Mouse (Mus musculus): ENCODE results near the gene Ccng2. TPM values are rescaled to one million over a fixed set of nuclear protein-coding genes. Genes with fewer than 3 reads are reported as not detected.

Gene Ccng2
- polyA plus RNA-seq, 1 experiment from 2014 or later: 49.1 TPM

GRCm38 (mm10) chr5:93288553-93288952 is 21.5 kb downstream of the Ccng2 start:
- Histone ChIP-seq H3K36me3 (ENCODE audit: insufficient read depth, low read length) (no peaks in the 10 kb centered on the region), H3K4me3 (replicated peaks; ENCODE audit: low read depth, low read length) (no peak overlapping the region), H3K4me1 (replicated peaks; ENCODE audit: insufficient read depth, low read length) (no peaks in the 10 kb centered on the region), H3K27me3 (ENCODE audit: insufficient read depth, low read length) (no peaks in the 10 kb centered on the region), H3K9me3 (replicated peaks; ENCODE audit: low read length) (no peaks in the 10 kb centered on the region), H3K4me2 (ENCODE audit: low read length) (no peak overlapping the region), H3K27ac (no peak overlapping the region), H3K9ac (ENCODE audit: low read depth, low read length) (no peak overlapping the region)
- DNase-seq (ENCODE audit: low spot score): no peak
- TF ChIP-seq CTCF (IDR thresholded peaks at IDR 0.05; ENCODE audit: low read depth): no peak
- ATAC-seq (replicated peaks; ENCODE audit: low FRiP score, low read depth): no peak

- no peak overlapping the region for H3K27ac ChIP-seq
- no peaks in the 10 kb centered on the region for H3K9me3 ChIP-seq (replicated peaks; ENCODE audit: low read length)
- 37% methylated on average over 2 of the region's 2 CpGs for WGBS
- no peaks in the 10 kb centered on the region for H3K4me1 ChIP-seq (replicated peaks; ENCODE audit: insufficient read depth, low read length)
- ATAC-seq (replicated peaks; ENCODE audit: low FRiP score, low read depth) (no peak), DNase-seq (ENCODE audit: low spot score) (no peak)
- no peak overlapping the region for H3K9ac ChIP-seq (ENCODE audit: low read depth, low read length)
- H3K4me3 ChIP-seq (replicated peaks; ENCODE audit: low read depth, low read length): no peak overlapping the region
- TF ChIP-seq CTCF (IDR thresholded peaks at IDR 0.05; ENCODE audit: low read depth): no peak
- H3K4me2 ChIP-seq (ENCODE audit: low read length): no peak overlapping the region
- no peaks in the 10 kb centered on the region for H3K36me3 ChIP-seq (ENCODE audit: insufficient read depth, low read length)
- H3K27me3 ChIP-seq (ENCODE audit: insufficient read depth, low read length): no peaks in the 10 kb centered on the region
These were observed 23.2 kb downstream of the Ccng2 start for GRCm38 (mm10) chr5:93290282-93290681.

GRCm38 (mm10) chr5:93296341-93296746 is 29.3 kb downstream of the Ccng2 start:
- no peak for DNase-seq (ENCODE audit: low spot score)
- WGBS: 64% methylated on average over 5 of the region's 5 CpGs
- TF ChIP-seq CTCF (IDR thresholded peaks at IDR 0.05; ENCODE audit: low read depth): no peak
- H3K4me3 ChIP-seq (replicated peaks; ENCODE audit: low read depth, low read length): no peak overlapping the region
- no peak overlapping the region for H3K4me2 ChIP-seq (ENCODE audit: low read length)
- no peak overlapping the region for H3K9ac ChIP-seq (ENCODE audit: low read depth, low read length)
- H3K27ac ChIP-seq: no peak overlapping the region
- no peaks in the 10 kb centered on the region for H3K4me1 ChIP-seq (replicated peaks; ENCODE audit: insufficient read depth, low read length)
- ATAC-seq (replicated peaks; ENCODE audit: low FRiP score, low read depth): no peak
- no peaks in the 10 kb centered on the region for H3K27me3 ChIP-seq (ENCODE audit: insufficient read depth, low read length)
- H3K36me3 ChIP-seq (ENCODE audit: insufficient read depth, low read length): no peaks in the 10 kb centered on the region
- H3K9me3 ChIP-seq (replicated peaks; ENCODE audit: low read length): no peaks in the 10 kb centered on the region

GRCm38 (mm10) chr5:93296754-93297153 is 29.7 kb downstream of the Ccng2 start:
- no peak overlapping the region for H3K4me3 ChIP-seq (replicated peaks; ENCODE audit: low read depth, low read length)
- ATAC-seq (replicated peaks; ENCODE audit: low FRiP score, low read depth): no peak
- H3K9me3 ChIP-seq (replicated peaks; ENCODE audit: low read length): no peaks in the 10 kb centered on the region
- no peak overlapping the region for H3K27ac ChIP-seq
- DNase-seq (ENCODE audit: low spot score): no peak
- no peak overlapping the region for H3K4me2 ChIP-seq (ENCODE audit: low read length)
- H3K9ac ChIP-seq (ENCODE audit: low read depth, low read length): no peak overlapping the region
- H3K27me3 ChIP-seq (ENCODE audit: insufficient read depth, low read length): no peaks in the 10 kb centered on the region
- no peaks in the 10 kb centered on the region for H3K36me3 ChIP-seq (ENCODE audit: insufficient read depth, low read length)
- no peak for TF ChIP-seq CTCF (IDR thresholded peaks at IDR 0.05; ENCODE audit: low read depth)
- no peaks in the 10 kb centered on the region for H3K4me1 ChIP-seq (replicated peaks; ENCODE audit: insufficient read depth, low read length)
- WGBS: 71% methylated on average over 4 of the region's 4 CpGs

GRCm38 (mm10) chr5:93297311-93297710 is 30.3 kb downstream of the Ccng2 start:
- DNase-seq (ENCODE audit: low spot score): no peak
- Histone ChIP-seq H3K9ac (ENCODE audit: low read depth, low read length) (no peak overlapping the region), H3K27me3 (ENCODE audit: insufficient read depth, low read length) (no peaks in the 10 kb centered on the region), H3K4me3 (replicated peaks; ENCODE audit: low read depth, low read length) (no peak overlapping the region), H3K36me3 (ENCODE audit: insufficient read depth, low read length) (no peaks in the 10 kb centered on the region), H3K4me1 (replicated peaks; ENCODE audit: insufficient read depth, low read length) (no peaks in the 10 kb centered on the region), H3K4me2 (ENCODE audit: low read length) (no peak overlapping the region), H3K27ac (no peak overlapping the region), H3K9me3 (replicated peaks; ENCODE audit: low read length) (no peaks in the 10 kb centered on the region)
- 83% methylated on average over 3 of the region's 3 CpGs for WGBS
- TF ChIP-seq CTCF (IDR thresholded peaks at IDR 0.05; ENCODE audit: low read depth): no peak
- no peak for ATAC-seq (replicated peaks; ENCODE audit: low FRiP score, low read depth)

GRCm38 (mm10) chr5:93305126-93305830 is 38.2 kb downstream of the Ccng2 start:
- H3K9me3 ChIP-seq (replicated peaks; ENCODE audit: low read length): no peaks in the 10 kb centered on the region
- H3K4me3 ChIP-seq (replicated peaks; ENCODE audit: low read depth, low read length): no peak overlapping the region
- TF ChIP-seq CTCF (IDR thresholded peaks at IDR 0.05; ENCODE audit: low read depth): no peak
- WGBS: 84% methylated on average over 2 of the region's 2 CpGs
- H3K27me3 ChIP-seq (ENCODE audit: insufficient read depth, low read length): no peaks in the 10 kb centered on the region
- H3K4me1 ChIP-seq (replicated peaks; ENCODE audit: insufficient read depth, low read length): no peaks in the 10 kb centered on the region
- no peak for ATAC-seq (replicated peaks; ENCODE audit: low FRiP score, low read depth)
- no peak for DNase-seq (ENCODE audit: low spot score)
- no peak overlapping the region for H3K27ac ChIP-seq
- H3K9ac ChIP-seq (ENCODE audit: low read depth, low read length): no peak overlapping the region
- no peak overlapping the region for H3K4me2 ChIP-seq (ENCODE audit: low read length)
- no peaks in the 10 kb centered on the region for H3K36me3 ChIP-seq (ENCODE audit: insufficient read depth, low read length)

- Histone ChIP-seq H3K36me3 (ENCODE audit: insufficient read depth, low read length) (no peaks in the 10 kb centered on the region), H3K9me3 (replicated peaks; ENCODE audit: low read length) (no peaks in the 10 kb centered on the region), H3K4me3 (replicated peaks; ENCODE audit: low read depth, low read length) (no peak overlapping the region), H3K4me2 (ENCODE audit: low read length) (no peak overlapping the region), H3K27ac (no peak overlapping the region), H3K27me3 (ENCODE audit: insufficient read depth, low read length) (no peaks in the 10 kb centered on the region), H3K4me1 (replicated peaks; ENCODE audit: insufficient read depth, low read length) (no peaks in the 10 kb centered on the region), H3K9ac (ENCODE audit: low read depth, low read length) (no peak overlapping the region)
- 82% methylated on average over 2 of the region's 2 CpGs for WGBS
- DNase-seq (ENCODE audit: low spot score) (no peak), ATAC-seq (replicated peaks; ENCODE audit: low FRiP score, low read depth) (no peak)
- TF ChIP-seq CTCF (IDR thresholded peaks at IDR 0.05; ENCODE audit: low read depth): no peak
These were observed 41.9 kb downstream of the Ccng2 start for GRCm38 (mm10) chr5:93308909-93309308.

All from kidney, postnatal 0 days (tissue).